Mouse (Mus musculus) kidney, postnatal 36 days (tissue): ENCODE measurements around the gene 1700018F24Rik.

ENCODE experiments used
- DNase-seq, 2 experiments: peaks; one replicate each; pipeline ENCODE4 v3.0.0; 2021 to 2022; ENCODE audit warnings: mixed read lengths in 2 of 2

The 1700018F24Rik gene

DNA sequence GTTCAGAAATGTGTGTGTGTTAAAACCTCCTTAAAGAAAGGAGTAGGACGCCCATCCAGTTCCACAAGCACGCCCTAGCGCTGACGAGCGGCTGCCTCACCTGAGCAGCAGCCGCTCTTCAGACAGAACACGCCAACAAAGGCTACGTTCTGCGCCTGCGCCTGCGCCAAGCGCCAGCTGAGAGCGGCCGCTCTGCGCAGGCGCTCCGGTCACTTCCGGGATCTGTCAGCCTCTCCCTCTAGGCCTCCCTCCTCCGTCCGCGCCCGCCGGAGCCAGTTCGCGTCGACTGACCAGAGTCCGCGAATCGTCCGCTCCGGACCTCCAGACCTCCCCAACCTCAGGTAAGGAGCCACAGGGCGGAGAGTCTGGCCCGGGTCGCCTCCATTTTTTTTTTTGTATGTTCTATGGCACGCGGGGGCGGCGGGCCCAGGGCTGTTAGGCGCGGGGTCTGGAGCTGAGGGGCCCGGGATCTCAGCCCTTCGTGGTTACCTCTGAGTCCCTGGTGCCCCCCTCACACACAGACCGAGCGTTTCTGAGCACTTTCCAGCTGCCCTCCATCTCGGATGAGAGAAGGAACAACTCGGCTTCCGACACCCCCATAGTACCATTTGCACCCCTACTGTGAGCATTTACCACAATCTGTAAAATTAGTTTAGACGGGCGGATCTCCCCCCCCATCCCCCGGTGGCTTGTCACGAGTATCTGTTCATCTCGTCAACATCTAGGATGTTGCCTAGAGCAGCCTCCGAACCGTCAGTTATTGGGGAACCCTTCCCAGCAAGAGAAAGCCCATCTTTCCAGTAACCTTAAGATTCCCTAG, 41.1 kb downstream of the 1700018F24Rik start, which contains the start of the genes Arpc1a and Kpna7:
Gene Arpc1a, plus strand, starts transcription at position 199 of the 820 bp plus-strand sequence.
Gene Kpna7, minus strand, starts transcription at position 399 of the 820 bp plus-strand sequence.
- peak; percentile 96 to 99 for DNase-seq

DNA sequence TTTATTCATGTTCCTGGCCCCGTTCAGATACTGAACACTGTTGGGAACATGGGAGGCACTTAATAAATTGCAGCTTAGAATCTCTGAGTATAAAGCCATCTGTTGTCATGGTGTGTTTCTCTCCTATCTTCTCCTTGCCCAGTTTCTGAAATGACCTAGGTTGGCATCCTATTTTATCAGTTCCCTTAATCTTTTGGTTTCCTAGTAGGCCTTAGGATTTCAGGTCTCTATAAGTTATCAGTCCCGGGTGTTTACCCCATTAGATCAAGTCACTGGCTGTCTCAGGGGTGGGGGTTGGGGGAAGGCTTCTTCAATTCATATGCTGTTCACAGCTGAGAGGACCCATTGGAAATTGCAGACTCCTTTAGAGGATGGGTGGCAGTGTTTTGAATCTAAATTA, 42.0 kb downstream of the 1700018F24Rik start:
- no peak for DNase-seq

DNA sequence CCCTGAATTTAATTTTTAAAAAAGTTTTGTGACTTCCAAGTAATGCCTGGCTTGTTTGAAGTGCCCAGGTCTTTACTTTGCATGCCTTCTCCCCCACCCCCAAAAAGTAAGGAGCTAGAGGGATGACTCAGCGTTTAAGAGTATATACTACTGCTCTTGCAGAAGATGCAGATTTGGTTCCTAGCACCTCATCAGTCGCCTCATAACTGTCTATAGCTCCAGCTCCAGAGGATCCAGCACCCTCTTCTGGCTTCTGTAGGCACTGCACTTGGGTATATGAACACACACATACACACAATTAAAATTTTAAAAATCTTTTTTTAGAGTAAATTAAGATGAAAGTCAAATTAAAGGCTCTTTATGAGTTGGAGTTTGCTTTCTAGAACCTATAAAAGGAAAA, 45.4 kb downstream of the 1700018F24Rik start:
- no peak for DNase-seq

DNA sequence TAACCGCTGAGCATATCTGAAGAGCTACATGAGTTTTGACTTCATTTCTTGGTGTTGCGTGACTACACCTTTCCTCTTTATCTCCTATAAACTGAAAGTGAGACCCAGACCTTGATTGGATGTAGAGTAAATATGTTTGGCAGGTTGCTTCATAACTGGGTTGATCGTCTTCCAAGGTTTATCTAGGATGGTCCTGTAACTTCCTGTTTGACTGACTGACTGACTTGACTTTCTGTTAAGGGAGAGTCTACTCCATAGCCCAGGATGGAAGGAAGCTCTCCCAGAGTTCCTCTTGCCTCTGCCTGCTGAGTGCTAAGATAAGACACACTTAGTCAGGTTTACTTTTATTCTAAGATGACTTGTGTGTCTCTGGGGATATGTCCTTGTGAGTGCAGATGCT, 47.1 kb downstream of the 1700018F24Rik start:
- no peak for DNase-seq
